Mouse (Mus musculus): ENCODE measurements around the gene Nedd9.
A peak's percentile ranks its signal among the peaks of the same experiment; 100 is the strongest.
"Not testable (repeated sequence)": the region's sequence is repeated elsewhere in the genome, so short reads cannot be mapped to it uniquely, and the experiment has no call there.

Nedd9 gene

GRCm38 (mm10) chr13:41368612-41369011 lies 118.5 kb downstream of the Nedd9 start:
- DNase-seq, result no peak

GRCm38 (mm10) chr13:41367176-41367611 lies 120.0 kb downstream of the Nedd9 start:
- DNase-seq, result no peak

GRCm38 (mm10) chr13:41366609-41367008 lies 120.6 kb downstream of the Nedd9 start:
- DNase-seq, result not testable (repeated sequence)

- no peak for DNase-seq
These were observed 122.9 kb downstream of the Nedd9 start for GRCm38 (mm10) chr13:41364273-41364672.

GRCm38 (mm10) chr13:41362909-41363308 lies 124.3 kb downstream of the Nedd9 start:
- no peak for DNase-seq

- DNase-seq, result no peak
These were observed 126.8 kb downstream of the Nedd9 start for GRCm38 (mm10) chr13:41360272-41360815.

- no peak for DNase-seq
These were observed 127.6 kb downstream of the Nedd9 start for GRCm38 (mm10) chr13:41359330-41360215.

GRCm38 (mm10) chr13:41358480-41359180 lies 128.5 kb downstream of the Nedd9 start:
- DNase-seq, result peak; percentile 97

- peak; percentile 41 for DNase-seq
These were observed 129.2 kb downstream of the Nedd9 start for GRCm38 (mm10) chr13:41358009-41358408.

- no peak for DNase-seq
These were observed 129.6 kb downstream of the Nedd9 start for GRCm38 (mm10) chr13:41357586-41357985.

GRCm38 (mm10) chr13:41357161-41357560 lies 130.0 kb downstream of the Nedd9 start:
- DNase-seq, result no peak

- DNase-seq, result peak; percentile 73
These were observed 131.6 kb downstream of the Nedd9 start for GRCm38 (mm10) chr13:41355552-41355951.

GRCm38 (mm10) chr13:41354591-41354990 lies 132.6 kb downstream of the Nedd9 start:
- no peak for DNase-seq

- DNase-seq, result no peak
These were observed 133.5 kb downstream of the Nedd9 start for GRCm38 (mm10) chr13:41353676-41354075.

GRCm38 (mm10) chr13:41352352-41352751 lies 134.8 kb downstream of the Nedd9 start:
- no peak for DNase-seq

GRCm38 (mm10) chr13:41350589-41350988 lies 136.6 kb downstream of the Nedd9 start:
- no peak for DNase-seq

- DNase-seq, result no peak
These were observed 137.4 kb downstream of the Nedd9 start for GRCm38 (mm10) chr13:41349770-41350169.

GRCm38 (mm10) chr13:41345756-41346155 lies 141.4 kb downstream of the Nedd9 start:
- peak; percentile 40 for DNase-seq

- no peak for DNase-seq
These were observed 141.9 kb downstream of the Nedd9 start for GRCm38 (mm10) chr13:41345306-41345705.

- DNase-seq, result no peak
These were observed 143.3 kb downstream of the Nedd9 start for GRCm38 (mm10) chr13:41343887-41344266.

- DNase-seq, result peak; percentile 57
These were observed 143.8 kb downstream of the Nedd9 start for GRCm38 (mm10) chr13:41343163-41343886.

GRCm38 (mm10) chr13:41341422-41341821 lies 145.7 kb downstream of the Nedd9 start:
- peak; percentile 58 for DNase-seq
